Mouse (Mus musculus) gastrocnemius, postnatal 14 days (tissue): ENCODE measurements at regions not wholly inside any gene's neighbourhood (a gene's known extent, or its start where the extent isn't known, plus 50 kb on each side); places are given as distances from the start of the nearest gene placed in this dataset.

ENCODE experiments used
- DNase-seq: peaks from one replicate; pipeline ENCODE4 v3.0.0; 2021; ENCODE audit warnings: mixed read lengths
- intact Hi-C: fragments of 180-260 bp; cut with DNase I; formaldehyde crosslinking; loops from one replicate; pipeline ENCODE4 v1.15.1; 2025; ENCODE audit warnings: low total_unique reads
- microRNA-seq, 2 experiments: library from miRNA; unstranded; fragments of <30 nt; microRNA quantifications; one replicate each; pipeline ENCODE4 v1.2.0; 2021

DNA sequence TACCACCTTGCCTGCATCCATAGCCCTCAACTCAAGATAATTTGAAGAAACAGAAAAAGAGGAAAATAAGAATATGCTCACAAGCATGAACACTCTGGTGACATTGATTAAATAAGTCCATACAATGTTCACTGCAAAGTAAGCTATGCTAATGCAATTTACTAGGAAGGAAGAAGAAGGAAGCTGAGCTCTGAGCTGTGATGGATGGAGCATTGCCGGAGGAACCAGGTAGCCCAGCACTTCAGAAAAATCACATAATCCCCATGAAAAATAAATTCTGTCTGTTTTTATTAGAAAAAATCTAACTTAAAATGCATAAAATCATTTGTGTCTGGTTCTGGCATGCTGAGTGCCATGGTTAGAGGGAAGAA, 105.4 kb upstream of the Adgrl4 start:
- DNase-seq, result no peak
- intact Hi-C loops, result no loop called here

DNA sequence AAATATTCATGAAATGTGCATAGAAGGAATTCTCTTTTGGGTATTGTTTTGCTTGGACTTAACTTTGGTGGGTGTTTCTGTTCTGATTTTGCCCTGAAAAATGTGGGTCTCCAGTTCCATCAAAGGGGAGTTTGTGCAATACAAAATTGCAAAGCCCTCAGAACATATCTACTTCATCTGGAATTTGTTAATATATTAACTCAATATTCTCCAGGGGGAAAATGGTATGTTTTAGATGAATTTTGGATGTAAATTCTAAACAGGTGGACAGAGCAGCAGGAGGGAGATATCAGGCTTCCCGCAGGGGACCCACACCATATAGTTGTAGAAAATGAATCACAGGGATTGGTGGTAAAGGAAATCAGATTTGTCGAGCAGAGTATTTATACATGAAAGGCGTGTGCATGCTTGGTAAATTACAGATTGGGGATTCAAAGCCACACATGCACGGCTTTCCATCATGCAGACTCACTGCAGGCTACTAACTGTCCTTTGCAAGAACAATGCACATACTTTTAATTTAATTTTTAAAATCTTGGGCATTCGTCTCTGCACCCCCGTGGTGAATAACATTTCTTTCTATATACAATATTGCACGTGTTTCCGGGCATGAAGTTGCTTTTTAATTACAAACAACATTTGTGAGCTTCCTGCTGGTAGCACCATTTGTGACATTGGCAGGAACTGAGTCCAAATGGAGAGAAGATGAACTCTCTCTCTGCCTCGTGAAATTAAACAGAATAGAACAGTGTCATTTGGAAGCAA, 104.8 kb upstream of the Adgrl4 start:
- intact Hi-C loops, result no loop called here
- DNase-seq, result no peak

- DNase-seq, result no peak
- intact Hi-C loops, result no loop called here
These were observed 103.8 kb upstream of the Adgrl4 start for GRCm38 (mm10) chr3:151333867-151334341.

DNA sequence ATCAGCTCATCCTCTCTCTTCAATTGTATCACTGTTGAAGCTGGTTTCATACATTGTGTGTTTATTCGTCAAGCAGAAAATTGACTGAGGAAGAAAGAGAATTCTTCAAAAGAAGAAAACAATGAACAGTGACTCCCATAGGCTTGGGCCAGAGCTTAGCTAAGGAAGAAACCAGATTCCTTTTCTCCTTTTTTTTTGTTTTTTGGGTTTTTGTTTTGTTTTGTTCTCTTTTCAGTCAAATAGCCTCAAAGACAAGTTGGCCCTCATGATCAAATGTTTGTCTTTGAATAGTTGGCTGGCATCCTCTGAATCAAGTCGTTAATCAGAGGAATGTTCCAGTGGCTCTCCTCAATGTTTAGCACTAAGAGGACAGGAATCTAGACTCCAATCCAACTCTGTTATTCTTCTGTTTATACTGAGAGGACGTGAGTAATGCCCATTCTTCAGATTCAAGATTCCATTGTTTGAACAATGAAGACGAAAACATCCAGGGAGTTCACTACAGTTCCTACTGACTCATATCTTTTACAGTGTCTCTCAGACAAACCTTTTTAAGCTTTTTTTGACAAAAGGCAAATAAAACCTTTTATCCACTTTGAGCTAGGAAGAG, 86.1 kb upstream of the Adgrl4 start:
- DNase-seq, result no peak
- intact Hi-C loops, result no loop called here

GRCm38 (mm10) chr3:151366302-151366701, 71.4 kb upstream of the Adgrl4 start:
- intact Hi-C loops, result no loop called here
- DNase-seq, result no peak

DNA sequence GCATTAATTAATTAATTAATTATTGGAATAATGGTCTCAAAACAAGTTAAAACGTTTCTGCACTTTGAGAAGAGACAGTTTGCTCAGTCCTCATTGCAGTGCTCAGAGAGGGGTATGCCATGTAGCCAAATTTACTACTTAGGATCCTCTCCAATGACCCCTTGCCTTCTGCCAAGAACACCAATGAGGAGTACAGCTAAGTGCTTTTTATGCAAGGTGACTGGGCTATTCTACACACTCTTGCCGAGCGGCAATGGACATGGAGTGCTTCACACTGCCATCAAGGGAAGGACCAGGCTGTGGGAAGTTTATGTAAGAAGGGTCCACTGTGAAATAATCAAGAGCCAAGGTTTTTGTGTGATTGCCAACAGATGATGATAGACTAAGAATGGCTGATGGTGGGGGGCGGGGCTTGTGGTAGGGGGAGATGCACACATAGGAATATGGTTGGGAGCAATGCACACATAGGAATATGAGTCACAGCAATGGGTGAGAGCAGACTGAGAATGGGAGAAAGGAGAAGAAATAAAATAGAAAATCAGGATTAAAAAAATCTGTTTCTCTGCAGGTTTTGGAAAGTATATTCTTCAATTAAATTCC, 70.9 kb upstream of the Adgrl4 start:
- DNase-seq, result no peak
- intact Hi-C loops, result no loop called here

GRCm38 (mm10) chr3:151383326-151384019, 54.2 kb upstream of the Adgrl4 start:
- no peak for DNase-seq
- intact Hi-C loops, result no loop called here

DNA sequence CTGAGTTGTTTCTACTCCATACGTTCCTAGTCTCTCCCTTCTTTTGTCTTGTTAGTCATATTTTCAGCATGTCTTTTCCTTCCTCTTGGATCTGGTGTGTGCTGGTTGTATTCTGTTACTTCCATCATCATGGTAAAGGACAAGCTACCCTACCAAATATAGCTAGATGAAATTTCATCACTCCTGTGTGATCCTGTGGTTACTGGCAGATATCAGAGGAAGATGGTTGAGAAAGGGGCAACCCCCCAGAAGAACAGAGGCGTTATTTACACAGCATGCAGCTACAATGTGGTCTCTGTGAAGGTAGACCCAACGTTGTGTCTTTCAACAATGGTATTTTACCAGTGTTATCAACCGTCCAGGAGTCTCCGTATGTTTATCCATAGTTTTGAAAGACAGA, 52.8 kb upstream of the Adgrl4 start:
- no peak for DNase-seq
- intact Hi-C loops, result no loop called here

DNA sequence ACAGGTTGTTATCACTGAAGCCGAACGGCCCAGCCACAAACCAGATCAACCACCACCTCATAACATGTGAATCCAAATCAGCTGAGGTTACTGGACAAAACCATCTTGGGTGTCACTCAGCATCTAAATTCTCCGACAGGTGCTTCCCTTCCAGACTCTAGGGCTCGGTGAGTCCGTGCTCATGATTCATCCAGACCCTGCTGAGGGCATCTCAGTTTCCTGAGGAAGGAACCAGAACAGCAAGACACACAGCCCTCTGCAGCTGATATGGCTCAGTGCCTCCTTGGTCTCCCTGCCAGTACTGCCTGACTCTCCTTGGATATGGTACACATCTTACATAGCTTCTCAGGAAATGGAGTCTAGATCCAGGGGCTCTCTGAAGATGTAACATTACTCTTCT, 51.6 kb upstream of the Adgrl4 start:
- intact Hi-C loops, result no loop called here
- DNase-seq, result no peak

Small RNAs in the stretch of these regions (microRNA-seq; reads per million reads assigned to microRNA genes)
- 0 reads per million in 2 experiments for gene Mir3963
